Mouse (Mus musculus) neural tube, embryonic 11.5 days (tissue): ENCODE measurements around the gene Mbnl1. TPM values are rescaled to one million over a fixed set of nuclear protein-coding genes. Genes with fewer than 3 reads are reported as not detected.

ENCODE experiments used
- ATAC-seq: fragments of 200-750 bp; cut with Nextera tagmentation; 2 replicates; pipeline ENCODE4 v1.8.0; 2017; ENCODE audit warnings: moderate number of reproducible peaks, mild to moderate bottlenecking, moderate TSS enrichment, moderate library complexity; ENCODE audit not compliant: insufficient read depth, low FRiP score, low TSS enrichment
- DNase-seq: peaks from one replicate; pipeline ENCODE4 v3.0.0-alpha.2; 2015; ENCODE audit warnings: low spot score
- H3K27ac ChIP-seq: fragments of 300-500 bp; sonication (generic); 2 replicates; pipeline ENCODE4 v1.5.1; 2014; ENCODE audit warnings: low read depth, mild to moderate bottlenecking, low read length
- H3K27me3 ChIP-seq: fragments of 300-500 bp; sonication (generic); 2 replicates; pipeline ENCODE4 v1.6.1; 2014; ENCODE audit warnings: mild to moderate bottlenecking, low read length, mixed read lengths; ENCODE audit not compliant: control insufficient read depth, insufficient read depth
- H3K36me3 ChIP-seq: fragments of 300-500 bp; sonication (generic); 2 replicates; pipeline ENCODE4 v1.6.1; 2014; ENCODE audit warnings: mild to moderate bottlenecking, low read length, moderate library complexity, mixed read lengths; ENCODE audit not compliant: control insufficient read depth, insufficient read depth
- H3K4me1 ChIP-seq: fragments of 300-500 bp; sonication (generic); 2 replicates; pipeline ENCODE4 v1.6.1; 2014; ENCODE audit warnings: low read length, mixed read lengths; ENCODE audit not compliant: control insufficient read depth, insufficient read depth
- H3K4me2 ChIP-seq: fragments of 300-500 bp; sonication (generic); 2 replicates; pipeline ENCODE4 v1.6.1; 2014; ENCODE audit warnings: low read depth, mild to moderate bottlenecking, moderate library complexity
- H3K4me3 ChIP-seq: fragments of 300-500 bp; sonication (generic); 2 replicates; pipeline ENCODE4 v1.5.1; 2014; ENCODE audit warnings: low read depth, low read length
- H3K9ac ChIP-seq: fragments of 300-500 bp; sonication (generic); 2 replicates; pipeline ENCODE4 v1.6.1; 2014; ENCODE audit warnings: mild to moderate bottlenecking, low read length
- H3K9me3 ChIP-seq: fragments of 300-500 bp; sonication (generic); 2 replicates; pipeline ENCODE4 v1.6.1; 2016; ENCODE audit warnings: low read length; ENCODE audit not compliant: control insufficient read depth
- WGBS: fragments of 180-500 bp; shearing (Covaris S2); extraction: QIAGEN DNeasy Blood & Tissue Kit; methylation state at CpG from one replicate; pipeline ENCODE4 v1.1.7; 2014; 5-methylcytosine and 5-hydroxymethylcytosine counted together
- polyA plus RNA-seq: library from polyadenylated mRNA; unstranded; fragments of >200 nt; fragmentation: Nextera tagmentation; extraction: Ambion mirVana; gene quantifications from 2 replicates; pipeline ENCODE4 v1.2.1, GENCODE M21; 2014

Gene Mbnl1
- polyA plus RNA-seq, 1 experiment from 2014 or later: 57.7 TPM

GRCm38 (mm10) chr3:60524127-60524526 lies 51.5 kb downstream of the Mbnl1 start:
- DNase-seq: no peak
- WGBS: 91% methylated on average over 1 of the region's 1 CpGs
- no peak overlapping the region for H3K4me3 ChIP-seq
- no peak overlapping the region for H3K9ac ChIP-seq
- H3K27ac ChIP-seq: no peak overlapping the region
- H3K9me3 ChIP-seq: no peaks in the 10 kb centered on the region
- ATAC-seq: no peak
- no peaks in the 10 kb centered on the region for H3K36me3 ChIP-seq
- peaks cover 15% of the 10 kb centered on the region for H3K4me1 ChIP-seq
- no peak overlapping the region for H3K4me2 ChIP-seq
- no peaks in the 10 kb centered on the region for H3K27me3 ChIP-seq

GRCm38 (mm10) chr3:60531286-60531685 lies 58.7 kb downstream of the Mbnl1 start:
- Histone ChIP-seq H3K4me2 (no peak overlapping the region), H3K27me3 (no peaks in the 10 kb centered on the region), H3K9me3 (no peaks in the 10 kb centered on the region), H3K4me3 (no peak overlapping the region), H3K27ac (no peak overlapping the region), H3K9ac (no peak overlapping the region), H3K36me3 (no peaks in the 10 kb centered on the region), H3K4me1 (peaks cover 14% of the 10 kb centered on the region)
- ATAC-seq: no peak
- WGBS: 74% methylated on average over 5 of the region's 5 CpGs
- no peak for DNase-seq

DNA sequence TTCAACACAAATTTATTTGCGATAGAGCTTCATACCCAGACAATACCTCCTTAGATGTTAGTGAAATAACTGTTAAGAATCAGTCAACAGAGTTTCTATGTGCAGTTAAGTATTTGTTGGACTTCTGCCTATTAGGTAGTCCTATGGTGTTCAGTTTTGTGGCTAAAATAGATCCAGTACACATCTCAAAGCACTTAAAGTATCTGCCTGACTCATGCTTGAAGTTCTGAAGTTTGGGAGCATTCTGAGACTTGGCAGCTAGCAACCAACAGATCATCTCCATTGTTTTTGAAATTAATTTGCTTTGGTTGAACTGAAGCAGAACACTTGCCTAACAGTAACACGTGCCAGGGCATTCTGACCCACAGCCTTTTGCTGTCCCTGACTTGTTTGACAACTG lies 59.2 kb downstream of the Mbnl1 start:
- Histone ChIP-seq H3K36me3 (no peaks in the 10 kb centered on the region), H3K27me3 (no peaks in the 10 kb centered on the region), H3K27ac (no peak overlapping the region), H3K4me3 (no peak overlapping the region), H3K9ac (no peak overlapping the region), H3K9me3 (no peaks in the 10 kb centered on the region), H3K4me2 (no peak overlapping the region), H3K4me1 (peaks cover 9% of the 10 kb centered on the region)
- WGBS: 63% methylated on average over 2 of the region's 2 CpGs
- DNase-seq (no peak), ATAC-seq (no peak)

- no peak for DNase-seq
- H3K9ac ChIP-seq: no peak overlapping the region
- H3K4me1 ChIP-seq: no peaks in the 10 kb centered on the region
- no peak overlapping the region for H3K4me2 ChIP-seq
- no peak for ATAC-seq
- no peak overlapping the region for H3K4me3 ChIP-seq
- H3K27me3 ChIP-seq: no peaks in the 10 kb centered on the region
- H3K27ac ChIP-seq: no peak overlapping the region
- H3K36me3 ChIP-seq: no peaks in the 10 kb centered on the region
- WGBS: 42% methylated on average over 3 of the region's 3 CpGs
- no peaks in the 10 kb centered on the region for H3K9me3 ChIP-seq
These were observed 62.6 kb downstream of the Mbnl1 start for GRCm38 (mm10) chr3:60535224-60535623.

- H3K27me3 ChIP-seq: no peaks in the 10 kb centered on the region
- H3K9ac ChIP-seq: no peak overlapping the region
- no peaks in the 10 kb centered on the region for H3K36me3 ChIP-seq
- H3K4me1 ChIP-seq: no peaks in the 10 kb centered on the region
- DNase-seq (no peak), ATAC-seq (no peak)
- no peak overlapping the region for H3K4me3 ChIP-seq
- H3K4me2 ChIP-seq: no peak overlapping the region
- 85% methylated on average over 2 of the region's 2 CpGs for WGBS
- H3K27ac ChIP-seq: no peak overlapping the region
- H3K9me3 ChIP-seq: no peaks in the 10 kb centered on the region
These were observed 64.4 kb downstream of the Mbnl1 start for GRCm38 (mm10) chr3:60537063-60537462.

DNA sequence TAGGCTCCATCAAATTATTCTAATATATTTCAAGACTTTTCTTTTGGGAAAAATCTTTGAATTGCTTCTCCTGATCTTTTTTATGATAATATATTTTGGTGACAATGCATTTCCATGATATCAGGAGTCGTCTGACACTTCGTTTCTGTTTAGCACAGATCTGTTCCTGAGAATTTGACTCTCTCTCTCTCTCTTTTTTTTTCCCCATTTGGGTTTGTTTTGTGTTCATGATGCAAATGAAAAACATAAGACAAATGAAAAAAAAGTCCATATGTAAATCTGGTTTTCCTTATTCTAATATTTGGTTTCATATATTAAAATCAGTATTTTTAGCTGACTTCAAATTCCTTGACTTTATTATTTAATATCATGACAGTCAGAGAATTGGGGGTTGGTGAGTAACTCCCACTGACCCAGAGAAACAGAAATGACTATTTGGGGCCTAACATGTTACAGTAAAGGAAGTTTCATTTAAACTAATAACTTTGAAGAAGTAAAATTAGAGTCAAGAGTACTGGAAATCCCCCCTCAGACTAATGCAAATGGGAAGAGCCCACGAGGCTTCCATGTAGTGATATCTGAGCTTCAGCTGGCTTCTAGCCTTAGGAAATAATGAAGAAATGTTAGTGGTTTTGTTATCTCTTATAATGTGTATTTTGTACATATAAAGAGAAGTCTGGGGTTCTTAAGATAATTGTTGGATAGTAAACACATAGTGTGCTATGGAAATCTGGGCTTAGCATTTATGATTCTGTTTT lies 65.8 kb downstream of the Mbnl1 start:
- ATAC-seq (no peak), DNase-seq (no peak)
- WGBS: 92% methylated on average over 3 of the region's 3 CpGs
- Histone ChIP-seq H3K27me3 (no peaks in the 10 kb centered on the region), H3K9me3 (no peaks in the 10 kb centered on the region), H3K4me1 (no peaks in the 10 kb centered on the region), H3K9ac (no peak overlapping the region), H3K4me3 (no peak overlapping the region), H3K4me2 (no peak overlapping the region), H3K36me3 (no peaks in the 10 kb centered on the region), H3K27ac (no peak overlapping the region)

GRCm38 (mm10) chr3:60541121-60541520 lies 68.5 kb downstream of the Mbnl1 start:
- no peak overlapping the region for H3K27ac ChIP-seq
- no peaks in the 10 kb centered on the region for H3K27me3 ChIP-seq
- H3K4me1 ChIP-seq: no peaks in the 10 kb centered on the region
- no peak for DNase-seq
- no peaks in the 10 kb centered on the region for H3K36me3 ChIP-seq
- no peak overlapping the region for H3K4me3 ChIP-seq
- H3K9ac ChIP-seq: no peak overlapping the region
- H3K4me2 ChIP-seq: no peak overlapping the region
- WGBS: 88% methylated on average over 4 of the region's 4 CpGs
- no peak for ATAC-seq
- H3K9me3 ChIP-seq: no peaks in the 10 kb centered on the region

GRCm38 (mm10) chr3:60546196-60546595 lies 73.6 kb downstream of the Mbnl1 start:
- H3K27me3 ChIP-seq: no peaks in the 10 kb centered on the region
- H3K9me3 ChIP-seq: no peaks in the 10 kb centered on the region
- DNase-seq: no peak
- ATAC-seq: no peak
- H3K4me2 ChIP-seq: no peak overlapping the region
- no peak overlapping the region for H3K27ac ChIP-seq
- no peak overlapping the region for H3K9ac ChIP-seq
- no peak overlapping the region for H3K4me3 ChIP-seq
- WGBS: 83% methylated on average over 9 of the region's 9 CpGs
- no peaks in the 10 kb centered on the region for H3K4me1 ChIP-seq
- no peaks in the 10 kb centered on the region for H3K36me3 ChIP-seq

DNA sequence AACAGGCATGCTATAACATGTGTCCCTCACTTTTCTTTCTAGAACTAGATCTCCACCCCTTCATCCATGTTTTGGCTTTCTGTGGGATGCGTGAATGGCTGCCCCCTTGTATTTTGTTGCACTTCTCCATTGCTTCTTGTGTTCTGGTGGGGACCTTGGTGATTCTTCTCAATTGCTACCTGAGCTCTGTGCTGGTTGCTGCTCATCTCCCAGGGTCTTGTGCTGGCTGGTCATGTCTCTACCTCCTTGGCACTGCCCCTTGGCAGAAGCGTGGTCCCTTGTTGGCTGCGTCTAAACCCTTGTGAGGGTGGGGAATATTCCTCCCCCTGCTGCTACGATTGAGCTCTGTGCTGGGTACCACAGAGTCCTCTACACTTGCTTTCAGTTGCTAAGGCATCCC lies 74.3 kb downstream of the Mbnl1 start:
- Histone ChIP-seq H3K9ac (no peak overlapping the region), H3K4me2 (no peak overlapping the region), H3K27ac (no peak overlapping the region), H3K4me3 (no peak overlapping the region), H3K27me3 (no peaks in the 10 kb centered on the region), H3K4me1 (no peaks in the 10 kb centered on the region), H3K36me3 (no peaks in the 10 kb centered on the region), H3K9me3 (no peaks in the 10 kb centered on the region)
- no peak for ATAC-seq
- DNase-seq: no peak
- 93% methylated on average over 4 of the region's 4 CpGs for WGBS
